Mouse (Mus musculus): Measurements from ENCODE around the gene Rnf182. TPM values are rescaled to one million over a fixed set of nuclear protein-coding genes. Genes with fewer than 3 reads are reported as not detected.

Gene Rnf182
- total RNA-seq (2021), result 10 to 100 TPM; 35.1 to 39.8 TPM

GRCm38 (mm10) chr13:43615577-43616254 lies at the start of gene Rnf182:
Gene Rnf182 (plus strand): TSS chr13:43615710.
- DNase-seq, result peak; percentile 76 to 84

DNA sequence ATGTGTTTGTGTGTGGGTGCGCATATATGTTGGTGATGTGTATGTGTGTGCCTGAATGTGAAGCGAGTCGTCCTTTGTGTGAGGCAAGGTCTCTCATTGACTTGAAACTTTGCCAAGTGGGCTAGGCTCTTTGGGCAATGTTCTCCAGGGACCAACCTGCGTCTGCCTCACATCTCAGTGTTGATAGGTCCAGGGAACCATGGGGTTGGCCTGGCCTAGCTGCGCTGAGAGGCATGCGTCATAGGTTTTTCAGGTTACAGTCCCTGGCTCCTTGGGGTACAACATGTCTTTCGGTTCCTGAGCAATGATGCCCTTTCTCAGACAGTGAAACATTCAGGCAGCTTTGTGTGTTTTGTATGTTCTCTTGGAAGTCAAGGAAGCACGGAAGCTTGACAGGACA lies 49.3 kb upstream of the Rnf182 start:
- no peak for DNase-seq

GRCm38 (mm10) chr13:43567141-43567891 lies 48.2 kb upstream of the Rnf182 start:
- DNase-seq, result peak in 1 of 2 experiments; percentile 43

GRCm38 (mm10) chr13:43573979-43574378 lies 41.5 kb upstream of the Rnf182 start:
- DNase-seq, result no peak

- no peak for DNase-seq
Measured at GRCm38 (mm10) chr13:43575431-43575830, 40.1 kb upstream of the Rnf182 start.

DNA sequence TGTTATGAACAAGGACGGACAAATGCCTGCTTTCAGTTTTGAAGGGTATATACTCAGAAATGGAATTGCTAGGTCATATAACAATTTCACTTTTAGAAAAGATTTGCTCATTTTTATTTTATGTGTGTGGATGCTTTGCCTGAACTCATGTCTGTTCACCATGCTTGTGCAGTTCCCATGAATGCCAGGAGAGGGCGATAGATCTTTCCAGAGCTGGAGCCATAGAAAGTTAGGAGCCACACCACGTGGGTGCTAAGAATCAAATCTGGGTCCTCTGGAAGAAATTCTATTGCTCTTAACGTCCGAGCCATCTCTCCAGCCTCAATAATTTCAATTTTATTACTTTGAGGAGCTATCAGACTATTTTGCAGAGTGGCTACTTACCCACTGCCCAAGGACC lies 38.3 kb upstream of the Rnf182 start:
- DNase-seq, result no peak

- DNase-seq, result no peak
Measured at GRCm38 (mm10) chr13:43577766-43578165, 37.7 kb upstream of the Rnf182 start.

DNA sequence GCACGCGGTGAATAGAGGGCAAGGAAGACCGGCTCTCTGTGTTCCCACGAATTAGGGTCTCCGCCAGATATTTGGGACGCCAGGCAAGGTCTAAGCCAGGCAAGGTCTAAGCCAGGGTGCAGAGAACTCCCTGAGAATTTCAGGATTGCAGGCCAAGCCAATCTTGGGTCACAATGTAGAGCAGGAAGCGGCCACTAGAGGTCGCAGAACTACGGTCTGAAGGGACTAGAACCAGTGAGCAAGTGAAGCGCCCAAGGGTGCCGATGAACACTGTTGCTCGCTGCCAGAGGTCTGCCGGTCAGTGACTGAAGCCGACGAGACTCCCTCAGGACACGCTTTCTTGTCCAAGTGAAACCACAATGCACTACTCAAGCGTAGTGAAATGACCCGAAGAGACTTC lies 35.8 kb upstream of the Rnf182 start:
- peak in 1 of 2 experiments; percentile 56 for DNase-seq

DNA sequence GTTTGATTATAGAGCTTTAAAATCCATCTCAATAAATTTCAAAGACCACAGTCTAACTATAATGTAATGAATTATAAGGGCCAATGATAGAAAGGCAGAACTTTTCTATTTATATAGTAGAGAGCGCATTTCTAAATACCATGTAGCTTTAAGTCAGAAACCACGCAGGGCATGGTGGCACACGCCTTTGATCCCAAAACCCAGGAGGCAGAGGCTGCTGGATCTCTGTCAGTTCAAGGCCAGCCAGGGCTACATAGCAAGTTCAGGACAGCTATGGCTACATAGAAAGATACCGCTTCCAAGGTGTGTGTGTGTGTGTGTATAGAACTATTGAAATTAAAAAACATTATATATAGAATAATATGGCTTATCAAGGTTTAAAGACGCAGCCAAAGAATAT lies 34.8 kb upstream of the Rnf182 start:
- DNase-seq, result no peak

DNA sequence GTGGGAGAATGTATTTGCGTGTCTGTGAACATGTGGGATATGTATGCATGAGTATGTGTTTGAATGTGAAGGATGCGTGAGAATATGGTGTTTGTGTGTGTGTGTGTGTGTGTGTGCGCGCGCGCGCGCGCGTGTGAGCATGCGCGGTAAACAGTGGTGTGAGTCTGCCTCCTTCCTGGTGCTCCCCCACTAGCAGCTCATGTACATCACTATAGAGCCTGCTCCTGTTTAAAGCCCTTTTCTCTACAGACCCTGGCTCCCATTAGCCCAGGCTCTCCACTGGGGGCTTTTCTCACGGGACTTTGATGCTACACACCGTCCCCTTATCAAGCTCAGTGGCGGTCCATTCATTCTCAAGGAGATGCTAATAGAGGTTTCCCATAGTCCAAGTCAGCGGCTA lies 32.5 kb upstream of the Rnf182 start:
- no peak for DNase-seq

GRCm38 (mm10) chr13:43583504-43583903 lies 32.0 kb upstream of the Rnf182 start:
- DNase-seq, result no peak

DNA sequence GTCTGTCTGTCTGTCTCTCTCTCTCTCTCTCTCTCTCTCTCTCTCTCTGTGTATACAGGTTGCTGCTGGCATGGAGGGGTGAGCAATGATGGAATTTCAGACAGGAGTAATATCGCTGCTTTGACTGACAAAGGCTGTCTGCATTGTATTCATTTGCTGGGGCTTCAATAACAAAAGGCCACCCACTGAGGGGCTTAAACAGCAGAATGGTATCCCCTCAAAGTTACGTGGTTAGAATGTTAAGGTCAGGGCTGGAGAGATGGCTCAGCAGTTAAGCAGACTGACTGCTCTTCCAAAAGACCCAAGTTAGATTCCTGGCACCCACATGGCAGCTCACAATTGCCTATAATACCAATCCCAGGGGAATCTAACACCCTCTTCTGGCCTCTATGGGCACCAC lies 30.2 kb upstream of the Rnf182 start:
- no peak for DNase-seq

- no peak for DNase-seq
Measured at GRCm38 (mm10) chr13:43586966-43587365, 28.5 kb upstream of the Rnf182 start.

GRCm38 (mm10) chr13:43587844-43588840 lies 27.4 kb upstream of the Rnf182 start:
- DNase-seq, result no peak

DNA sequence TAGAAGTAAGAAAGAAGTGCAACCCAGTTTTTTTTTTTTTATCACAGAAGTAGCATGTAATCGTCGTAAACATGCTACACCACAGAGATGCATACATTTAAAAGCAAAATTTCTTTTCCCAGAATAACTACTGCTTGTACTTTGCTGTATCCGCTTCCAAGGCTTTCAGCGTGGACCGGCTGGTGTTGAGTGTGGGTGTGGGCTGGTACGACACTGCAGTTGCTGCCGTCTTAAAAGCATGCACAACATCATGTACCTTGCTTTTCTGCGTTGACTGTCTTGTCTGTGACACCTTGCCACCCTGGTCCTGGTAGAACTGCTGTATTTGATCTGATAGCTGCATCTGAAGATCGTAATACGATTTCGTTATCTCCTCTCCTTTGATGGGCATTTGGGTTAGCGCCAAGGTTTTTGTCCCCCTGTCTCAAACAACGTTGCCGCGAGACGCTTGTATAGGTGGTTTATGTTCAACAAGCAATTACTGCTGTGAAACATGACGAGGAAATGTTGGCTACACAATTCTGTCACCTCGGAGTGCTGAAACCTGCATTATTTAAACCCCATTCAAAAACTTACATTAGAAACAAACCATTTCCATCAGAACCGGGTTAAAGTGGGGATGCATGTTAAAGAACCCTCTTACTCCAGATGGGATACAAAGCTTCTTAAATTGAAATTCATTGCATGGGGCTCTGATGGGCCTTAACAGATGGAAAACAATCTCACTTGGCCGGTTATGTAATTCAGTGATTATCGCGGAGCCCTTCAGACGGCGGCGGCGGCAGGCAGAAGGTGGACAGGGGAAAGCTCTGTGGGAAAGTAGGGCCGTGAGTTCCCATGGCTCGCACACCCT lies 23.5 kb upstream of the Rnf182 start:
- no peak for DNase-seq

- DNase-seq, result no peak
Measured at GRCm38 (mm10) chr13:43592681-43593068, 22.8 kb upstream of the Rnf182 start.

- peak in 1 of 2 experiments; percentile 37 for DNase-seq
Measured at GRCm38 (mm10) chr13:43595896-43596295, 19.6 kb upstream of the Rnf182 start.

DNA sequence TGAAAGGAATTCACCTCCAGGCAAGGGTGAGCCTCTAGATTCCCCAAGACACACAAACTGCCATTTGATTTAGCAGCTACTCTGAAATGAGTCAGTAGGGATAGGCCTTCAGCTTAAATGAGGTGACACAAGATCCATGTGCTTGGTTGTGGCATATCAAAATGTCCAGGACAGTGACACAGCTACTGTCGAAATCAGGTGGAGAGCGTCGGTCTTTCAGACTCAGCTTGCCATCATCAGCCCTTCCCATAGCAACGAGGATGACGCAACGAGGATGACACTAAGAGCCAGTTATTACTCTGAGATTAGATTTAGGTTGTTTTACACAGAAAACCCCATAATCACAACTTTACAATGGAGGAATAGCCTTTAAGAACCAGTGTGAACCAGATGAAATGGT lies 14.5 kb upstream of the Rnf182 start:
- no peak for DNase-seq

DNA sequence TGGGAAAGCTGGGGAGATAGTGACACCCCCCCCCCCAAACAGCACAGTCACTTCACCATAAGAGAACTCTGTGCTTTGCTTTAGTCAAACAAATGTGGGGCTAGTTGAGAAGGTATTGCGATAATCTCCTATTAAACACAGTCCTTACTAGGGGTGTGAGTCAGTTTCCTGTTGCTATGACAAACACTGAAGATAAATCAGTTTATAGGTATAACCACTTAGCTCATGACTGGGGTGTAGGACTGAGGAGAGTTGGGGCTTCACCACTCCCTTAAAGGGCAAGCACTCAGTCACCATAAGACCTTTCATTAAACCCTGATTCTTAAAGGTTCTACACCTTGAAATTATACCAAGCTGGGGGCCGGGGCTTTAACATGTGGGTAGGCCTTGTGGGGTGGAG lies 13.1 kb upstream of the Rnf182 start:
- no peak for DNase-seq

- no peak for DNase-seq
Measured at GRCm38 (mm10) chr13:43603042-43603441, 12.5 kb upstream of the Rnf182 start.

DNA sequence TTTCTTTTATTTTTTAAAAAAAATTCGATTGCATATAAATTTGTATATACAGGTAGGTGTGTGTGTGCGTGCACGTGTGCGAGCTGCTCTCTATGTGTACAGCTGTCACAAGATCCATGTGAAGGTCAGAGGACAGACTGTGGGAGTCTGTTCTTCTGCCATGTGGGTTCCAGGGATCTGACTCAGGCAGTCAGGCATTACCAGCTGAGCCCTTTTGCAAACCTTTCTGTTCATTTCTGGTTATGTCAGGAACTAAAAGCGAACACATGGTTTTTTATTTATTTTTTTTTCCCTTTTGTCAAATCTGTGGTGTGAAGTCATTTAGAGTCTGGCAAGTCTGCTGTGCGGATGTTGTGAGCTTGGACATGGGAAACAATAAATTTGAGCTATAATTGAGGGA lies 6.7 kb upstream of the Rnf182 start:
- peak in 1 of 2 experiments; percentile 27 for DNase-seq

DNA sequence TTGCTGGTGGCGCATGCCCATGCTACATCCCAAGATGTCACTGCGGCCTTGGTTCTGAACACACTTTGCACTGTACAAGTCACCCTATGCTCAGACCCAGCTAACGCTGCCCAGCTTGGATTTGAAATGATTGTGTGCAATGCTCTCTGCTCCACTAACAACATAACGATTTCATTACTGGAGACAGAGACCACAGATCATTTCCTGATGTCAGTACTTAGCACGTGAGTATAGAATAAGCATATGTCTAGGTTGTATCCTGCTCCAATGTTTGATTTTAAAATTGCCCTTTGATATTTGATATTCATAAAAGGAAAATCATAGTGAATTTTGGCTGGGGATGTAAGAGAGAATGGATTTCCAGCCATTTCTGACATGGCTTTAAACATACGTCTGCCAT lies 3.5 kb upstream of the Rnf182 start:
- no peak for DNase-seq
